Mouse (Mus musculus): ENCODE results near the gene Hoxa6. TPM values are rescaled to one million over a fixed set of nuclear protein-coding genes. Genes with fewer than 3 reads are reported as not detected.

Hoxa6 gene
- polyA plus RNA-seq, 1 experiment from 2014 or later, result 2.9 TPM

- peak overlapping the region; percentile 72 for H3K4me3 ChIP-seq
- ATAC-seq (ENCODE audit: borderline replicate concordance, extremely low read depth, low FRiP score, low TSS enrichment), result no peak
- H3K9ac ChIP-seq, result peak overlapping the region; percentile 27; the same call in 1 of the 2 replicates
- peaks cover 69% of the 10 kb centered on the region for H3K27me3 ChIP-seq
- peak overlapping the region; percentile 90 for H3K4me2 ChIP-seq
- H3K9me3 ChIP-seq, result no peaks in the 10 kb centered on the region
- peaks cover 28% of the 10 kb centered on the region for H3K4me1 ChIP-seq
- no peaks in the 10 kb centered on the region for H3K36me3 ChIP-seq
- peak overlapping the region; percentile 95 for H3K27ac ChIP-seq
- WGBS, result 14% methylated on average over 8 of the region's 8 CpGs
Measured at GRCm38 (mm10) chr6:52161336-52162092, 47.0 kb downstream of the Hoxa6 start.

- H3K4me2 ChIP-seq, result peak overlapping the region; percentile 90
- H3K4me3 ChIP-seq, result peak overlapping the region; percentile 72
- H3K27ac ChIP-seq, result peak overlapping the region; percentile 95
- ATAC-seq (ENCODE audit: borderline replicate concordance, extremely low read depth, low FRiP score, low TSS enrichment), result no peak
- peaks cover 73% of the 10 kb centered on the region for H3K27me3 ChIP-seq
- H3K9ac ChIP-seq, result peak overlapping the region; percentile 18
- no peaks in the 10 kb centered on the region for H3K36me3 ChIP-seq
- peaks cover 27% of the 10 kb centered on the region for H3K4me1 ChIP-seq
- 5% methylated on average over 30 of the region's 30 CpGs for WGBS
- no peaks in the 10 kb centered on the region for H3K9me3 ChIP-seq
Measured at GRCm38 (mm10) chr6:52160511-52161335, 47.8 kb downstream of the Hoxa6 start.

- Histone ChIP-seq H3K9me3 (no peaks in the 10 kb centered on the region), H3K27me3 (peaks cover 77% of the 10 kb centered on the region), H3K27ac (peak overlapping the region; percentile 95), H3K4me3 (peak overlapping the region; percentile 72), H3K36me3 (no peaks in the 10 kb centered on the region), H3K9ac (peak overlapping the region; percentile 65), H3K4me1 (peaks cover 26% of the 10 kb centered on the region), H3K4me2 (peak overlapping the region; percentile 90)
- no peak for ATAC-seq (ENCODE audit: borderline replicate concordance, extremely low read depth, low FRiP score, low TSS enrichment)
- WGBS, result 3% methylated on average over 9 of the region's 9 CpGs
Measured at GRCm38 (mm10) chr6:52159979-52160378, 48.5 kb downstream of the Hoxa6 start.

GRCm38 (mm10) chr6:52159164-52159761, 49.3 kb downstream of the Hoxa6 start:
- H3K27ac ChIP-seq, result peak overlapping the region; percentile 95
- H3K4me1 ChIP-seq, result peaks cover 24% of the 10 kb centered on the region
- no peaks in the 10 kb centered on the region for H3K36me3 ChIP-seq
- peak overlapping the region; percentile 72 for H3K4me3 ChIP-seq
- peaks cover 79% of the 10 kb centered on the region for H3K27me3 ChIP-seq
- peak; percentile 20; the same call in 1 of the 2 replicates for ATAC-seq (ENCODE audit: borderline replicate concordance, extremely low read depth, low FRiP score, low TSS enrichment)
- H3K4me2 ChIP-seq, result peak overlapping the region; percentile 90
- H3K9me3 ChIP-seq, result no peaks in the 10 kb centered on the region
- WGBS, result 4% methylated on average over 12 of the region's 12 CpGs
- H3K9ac ChIP-seq, result peak overlapping the region; percentile 65

GRCm38 (mm10) chr6:52158276-52159051, 50.1 kb downstream of the Hoxa6 start, which contains the start of gene Hoxa1:
TSS of gene Hoxa1 (minus strand) at chr6:52158317.
- Histone ChIP-seq H3K4me3 (peak within 1 kb of the TSS; percentile 72), H3K9ac (peak within 1 kb of the TSS; percentile 65), H3K36me3 (no peaks in the 10 kb centered on the region), H3K4me1 (peaks cover 24% of the 10 kb centered on the region), H3K27me3 (peaks cover 84% of the 10 kb centered on the region), H3K4me2 (peak within 1 kb of the TSS; percentile 90), H3K27ac (peak within 1 kb of the TSS; percentile 95), H3K9me3 (no peaks in the 10 kb centered on the region)
- WGBS, result under 1% methylated on average over 55 of the region's 55 CpGs
- ATAC-seq (ENCODE audit: borderline replicate concordance, extremely low read depth, low FRiP score, low TSS enrichment), result peak; percentile 80

GRCm38 (mm10) chr6:52157466-52158275, 50.9 kb downstream of the Hoxa6 start:
- Histone ChIP-seq H3K27me3 (peaks cover 85% of the 10 kb centered on the region), H3K27ac (no peak overlapping the region), H3K36me3 (no peaks in the 10 kb centered on the region), H3K9me3 (no peaks in the 10 kb centered on the region), H3K4me1 (peaks cover 24% of the 10 kb centered on the region), H3K9ac (peak overlapping the region; percentile 3; the same call in 1 of the 2 replicates), H3K4me3 (peak overlapping the region; percentile 72), H3K4me2 (peak overlapping the region; percentile 90)
- no peak for ATAC-seq (ENCODE audit: borderline replicate concordance, extremely low read depth, low FRiP score, low TSS enrichment)
- under 1% methylated on average over 32 of the region's 32 CpGs for WGBS

- Histone ChIP-seq H3K36me3 (no peaks in the 10 kb centered on the region), H3K9ac (no peak overlapping the region), H3K4me3 (peak overlapping the region; percentile 12; the same call in 1 of the 2 replicates), H3K4me1 (peaks cover 24% of the 10 kb centered on the region), H3K4me2 (peak overlapping the region; percentile 90), H3K9me3 (no peaks in the 10 kb centered on the region), H3K27ac (no peak overlapping the region), H3K27me3 (peaks cover 89% of the 10 kb centered on the region)
- 13% methylated on average over 20 of the region's 20 CpGs for WGBS
- no peak for ATAC-seq (ENCODE audit: borderline replicate concordance, extremely low read depth, low FRiP score, low TSS enrichment)
Measured at GRCm38 (mm10) chr6:52156551-52157200, 51.8 kb downstream of the Hoxa6 start.

MicroRNAs encoded within 50 kb of the gene (microRNA counts, 519-probe panel; counts per million panel counts)
- 1,298 counts per million, percentile 6 among the panel's probes with 10 or more counts for microRNA mmu-miR-196b

Small RNA genes lying within 50 kb of the gene (microRNA-seq; reads per million reads assigned to microRNA genes)
- 98.6 reads per million, percentile 53 among the genes with 10 or more reads in this experiment for gene Mir196b

Other genes starting within 250 kb of the Hoxa6 start
- gene Skap2, start 196.2 kb downstream of the Hoxa6 start, polyA plus RNA-seq (2015; fragmentation: Nextera tagmentation; extraction: Ambion mirVana), result 59.3 and 65.0 TPM in 2 replicates
- 1.3 and 1.4 TPM in 2 replicates for gene Hoxa1, start 50.4 kb downstream of the Hoxa6 start, polyA plus RNA-seq (2015; fragmentation: Nextera tagmentation; extraction: Ambion mirVana)
- 11.4 and 13.0 TPM in 2 replicates for gene Hoxa2, start 43.9 kb downstream of the Hoxa6 start, polyA plus RNA-seq (2015; fragmentation: Nextera tagmentation; extraction: Ambion mirVana)
- gene 5730596B20Rik, start 31.2 kb downstream of the Hoxa6 start, polyA plus RNA-seq (2015; fragmentation: Nextera tagmentation; extraction: Ambion mirVana), result 2.1 and 2.3 TPM in 2 replicates
- 4.1 and 4.2 TPM in 2 replicates for gene Hoxa4, start 17.0 kb downstream of the Hoxa6 start, polyA plus RNA-seq (2015; fragmentation: Nextera tagmentation; extraction: Ambion mirVana)
- 48.2 and 48.7 TPM in 2 replicates for gene Hoxa5, start 4.1 kb downstream of the Hoxa6 start, polyA plus RNA-seq (2015; fragmentation: Nextera tagmentation; extraction: Ambion mirVana)
- 7.5 and 9.4 TPM in 2 replicates for gene Hoxa3, start 4.6 kb upstream of the Hoxa6 start, polyA plus RNA-seq (2015; fragmentation: Nextera tagmentation; extraction: Ambion mirVana)
- gene Gm28308, start 4.6 kb upstream of the Hoxa6 start, polyA plus RNA-seq (2015; fragmentation: Nextera tagmentation; extraction: Ambion mirVana), result not detected in 2 replicates
- gene Hoxa7, start 13.1 kb upstream of the Hoxa6 start, polyA plus RNA-seq (2015; fragmentation: Nextera tagmentation; extraction: Ambion mirVana), result 4.9 and 5.5 TPM in 2 replicates
- 0.16 and 0.29 TPM in 2 replicates for gene Hoxa9, start 22.4 kb upstream of the Hoxa6 start, polyA plus RNA-seq (2015; fragmentation: Nextera tagmentation; extraction: Ambion mirVana)
- gene Hoxa10, start 32.1 kb upstream of the Hoxa6 start, polyA plus RNA-seq (2015; fragmentation: Nextera tagmentation; extraction: Ambion mirVana), result 0.17 TPM in 1 of 2 replicates, not detected in the other
- not detected in 2 replicates for gene Hoxa11, start 37.1 kb upstream of the Hoxa6 start, polyA plus RNA-seq (2015; fragmentation: Nextera tagmentation; extraction: Ambion mirVana)
- gene Hoxa13, start 52.2 kb upstream of the Hoxa6 start, polyA plus RNA-seq (2015; fragmentation: Nextera tagmentation; extraction: Ambion mirVana), result not detected in 2 replicates
- gene Evx1, start 104.8 kb upstream of the Hoxa6 start, polyA plus RNA-seq (2015; fragmentation: Nextera tagmentation; extraction: Ambion mirVana), result 0.06 and 0.10 TPM in 2 replicates

Data from lung, embryonic 15.5 days (tissue).